Mouse (Mus musculus) hindbrain, embryonic 14.5 days (tissue): ENCODE measurements around the gene Fam189a1. TPM values are rescaled to one million over a fixed set of nuclear protein-coding genes. Genes with fewer than 3 reads are reported as not detected.
A peak's percentile ranks its signal among the peaks of the same experiment; 100 is the strongest.

Experiments used
- ATAC-seq: fragments of 200-750 bp; cut with Nextera tagmentation; 2 replicates; pipeline ENCODE4 v1.8.0; 2017; ENCODE audit warnings: moderate number of reproducible peaks, mild to moderate bottlenecking, moderate TSS enrichment, moderate library complexity; ENCODE audit not compliant: low FRiP score
- DNase-seq: peaks from one replicate; pipeline ENCODE4 v3.0.0-alpha.2; 2015; ENCODE audit warnings: low spot score
- H3K27ac ChIP-seq: fragments of 300-500 bp; sonication (generic); 2 replicates; pipeline ENCODE4 v1.5.1; 2014; ENCODE audit warnings: mild to moderate bottlenecking, moderate library complexity
- H3K27me3 ChIP-seq: fragments of 300-500 bp; sonication (generic); 2 replicates; pipeline ENCODE4 v1.6.1; 2014; ENCODE audit warnings: mild to moderate bottlenecking, low read length, mixed read lengths; ENCODE audit not compliant: control insufficient read depth, insufficient read depth
- H3K36me3 ChIP-seq: fragments of 300-500 bp; sonication (generic); replicated peaks from 2 replicates; pipeline ENCODE4 v1.6.1; 2014; ENCODE audit not compliant: control insufficient read depth, insufficient read depth
- H3K4me1 ChIP-seq: fragments of 300-500 bp; sonication (generic); replicated peaks from 2 replicates; pipeline ENCODE4 v1.6.1; 2014; ENCODE audit warnings: antibody characterized with exemption, low read length, mixed read lengths; ENCODE audit not compliant: control insufficient read depth, insufficient read depth
- H3K4me2 ChIP-seq: fragments of 300-500 bp; sonication (generic); replicated peaks from 2 replicates; pipeline ENCODE4 v1.6.1; 2014; ENCODE audit warnings: mild to moderate bottlenecking, moderate library complexity
- H3K4me3 ChIP-seq: fragments of 300-500 bp; sonication (generic); replicated peaks from 2 replicates; pipeline ENCODE4 v1.5.1; 2014; ENCODE audit warnings: mild to moderate bottlenecking, low read length
- H3K9ac ChIP-seq: fragments of 300-500 bp; sonication (generic); 2 replicates; pipeline ENCODE4 v1.6.1; 2014
- H3K9me3 ChIP-seq: fragments of 300-500 bp; sonication (generic); 2 replicates; pipeline ENCODE4 v1.6.1; 2016; ENCODE audit warnings: low read length; ENCODE audit not compliant: control insufficient read depth
- WGBS: fragments of 180-500 bp; shearing (Covaris S2); extraction: QIAGEN DNeasy Blood & Tissue Kit; methylation state at CpG from one replicate; pipeline ENCODE4 v1.1.7; 2014; 5-methylcytosine and 5-hydroxymethylcytosine counted together
- polyA plus RNA-seq: library from polyadenylated mRNA; unstranded; fragments of >200 nt; fragmentation: Nextera tagmentation; extraction: Ambion mirVana; gene quantifications from 2 replicates; pipeline ENCODE4 v1.2.1, GENCODE M21; 2014

Gene Fam189a1
- polyA plus RNA-seq = 15.8 and 16.1 TPM in 2 replicates

DNA sequence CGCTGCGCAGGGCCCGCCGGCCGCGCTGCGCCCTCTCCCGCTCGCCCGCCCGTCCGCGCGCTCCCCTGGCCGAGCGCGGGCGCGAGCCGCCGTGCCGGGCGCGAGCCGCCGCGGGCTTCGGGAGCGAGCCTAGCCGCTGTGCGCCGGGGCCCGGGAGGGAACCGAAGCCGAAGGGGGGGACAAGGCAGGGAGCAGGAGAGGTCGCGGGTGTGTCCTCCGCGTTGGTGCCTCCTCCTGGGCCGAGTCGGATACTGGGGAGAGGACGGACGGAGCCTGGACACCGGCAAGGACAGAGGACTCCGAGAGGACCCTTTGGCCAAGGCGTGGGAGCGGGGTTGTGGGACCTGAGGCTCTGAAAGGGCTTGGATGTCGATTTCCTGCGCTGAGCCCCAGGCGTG lies at the start of gene Fam189a1:
Gene Fam189a1, minus strand, starts transcription at position 57 of the 398 bp plus-strand sequence.
- H3K4me3 ChIP-seq = peak within 1 kb of the TSS; percentile 61
- H3K27ac ChIP-seq = peak within 1 kb of the TSS; percentile 87
- H3K27me3 ChIP-seq = peaks cover 4% of the 10 kb centered on the region; the same call in 1 of the 2 replicates
- peaks cover 24% of the 10 kb centered on the region for H3K4me1 ChIP-seq
- ATAC-seq (no peak; the same call in 1 of the 2 replicates), DNase-seq (peak; percentile 73)
- H3K36me3 ChIP-seq = no peaks in the 10 kb centered on the region
- peak within 1 kb of the TSS; percentile 77 for H3K9ac ChIP-seq
- peak within 1 kb of the TSS; percentile 95 for H3K4me2 ChIP-seq
- WGBS = under 1% methylated on average over 50 of the region's 50 CpGs
- no peaks in the 10 kb centered on the region for H3K9me3 ChIP-seq

DNA sequence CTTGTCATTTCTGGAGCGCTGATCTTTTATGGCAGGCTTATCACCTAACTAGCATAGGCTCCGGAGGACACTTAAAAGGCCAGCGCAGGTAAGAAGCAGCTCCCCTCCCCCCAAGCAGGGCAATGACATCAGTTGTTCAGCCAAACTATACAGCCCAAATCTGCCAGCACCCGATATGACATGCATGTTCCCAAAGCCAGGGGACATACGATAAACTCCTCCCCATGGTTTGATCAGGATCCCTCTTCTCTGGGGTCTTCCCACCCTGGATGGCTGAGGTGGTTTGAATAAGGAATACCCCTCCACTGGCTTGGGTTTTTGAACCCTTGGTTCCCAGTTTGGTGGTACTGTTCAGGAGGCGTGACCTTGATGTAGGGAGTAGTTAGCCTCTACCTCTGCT lies 49.7 kb upstream of the Fam189a1 start:
- no peaks in the 10 kb centered on the region for H3K36me3 ChIP-seq
- no peak for DNase-seq
- 92% methylated on average over 6 of the region's 6 CpGs for WGBS
- no peak overlapping the region for H3K4me3 ChIP-seq
- no peak for ATAC-seq
- H3K27me3 ChIP-seq = no peaks in the 10 kb centered on the region
- H3K27ac ChIP-seq = no peak overlapping the region
- H3K4me1 ChIP-seq = no peaks in the 10 kb centered on the region
- H3K9me3 ChIP-seq = peaks cover 3% of the 10 kb centered on the region; the same call in 1 of the 2 replicates
- H3K9ac ChIP-seq = no peak overlapping the region
- H3K4me2 ChIP-seq = no peak overlapping the region

DNA sequence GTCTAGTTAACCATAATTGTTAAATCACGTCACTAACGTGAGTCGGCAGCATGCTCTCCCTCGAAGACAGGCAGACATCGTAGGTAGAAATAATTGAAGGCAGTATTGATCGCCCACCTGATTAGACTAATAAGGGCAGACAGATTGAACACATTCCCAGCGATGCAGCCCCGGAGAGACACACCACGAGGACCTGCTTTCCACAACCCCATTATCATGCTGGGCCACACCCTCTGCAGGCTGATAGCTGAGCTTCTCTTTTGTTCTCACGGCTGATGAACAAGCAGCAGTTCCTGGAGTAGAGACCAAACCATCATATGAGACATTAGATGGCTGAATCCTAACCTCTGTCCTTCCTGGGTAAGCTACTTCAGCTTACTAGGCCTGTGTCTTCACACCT lies 46.3 kb upstream of the Fam189a1 start:
- no peaks in the 10 kb centered on the region for H3K27me3 ChIP-seq
- no peak for DNase-seq
- ATAC-seq = no peak
- no peak overlapping the region for H3K4me3 ChIP-seq
- peaks cover 15% of the 10 kb centered on the region; the same call in 1 of the 2 replicates for H3K9me3 ChIP-seq
- H3K4me2 ChIP-seq = no peak overlapping the region
- no peak overlapping the region for H3K27ac ChIP-seq
- WGBS = 53% methylated on average over 10 of the region's 10 CpGs
- H3K4me1 ChIP-seq = no peaks in the 10 kb centered on the region
- no peaks in the 10 kb centered on the region for H3K36me3 ChIP-seq
- no peak overlapping the region for H3K9ac ChIP-seq

DNA sequence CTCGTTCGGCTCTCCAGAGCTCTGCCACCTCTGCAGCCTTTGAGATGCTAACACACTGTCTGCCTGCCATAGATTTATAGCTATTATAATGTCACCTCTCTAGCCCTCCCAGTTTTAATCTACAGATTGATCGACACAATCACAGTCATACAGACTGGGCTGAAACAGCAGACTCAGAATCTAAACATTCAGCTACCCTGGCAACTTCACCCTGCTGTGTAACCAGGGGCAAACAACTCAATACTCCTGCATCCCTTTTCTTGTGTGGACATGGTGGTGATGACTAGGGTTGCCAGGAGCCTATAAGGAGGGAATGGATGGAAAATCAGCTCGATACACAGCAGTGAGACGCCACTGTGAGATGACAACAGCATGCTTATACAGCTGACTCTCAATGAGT lies 24.3 kb upstream of the Fam189a1 start:
- H3K27me3 ChIP-seq = no peaks in the 10 kb centered on the region
- H3K4me2 ChIP-seq = no peak overlapping the region
- H3K36me3 ChIP-seq = no peaks in the 10 kb centered on the region
- H3K27ac ChIP-seq = no peak overlapping the region
- no peak overlapping the region for H3K9ac ChIP-seq
- DNase-seq (peak; percentile 44), ATAC-seq (peak; percentile 43; the same call in 1 of the 2 replicates)
- H3K4me3 ChIP-seq = no peak overlapping the region
- whole genome bisulfite sequencing = 29% methylated on average over 5 of the region's 5 CpGs
- H3K9me3 ChIP-seq = no peaks in the 10 kb centered on the region
- H3K4me1 ChIP-seq = no peaks in the 10 kb centered on the region

DNA sequence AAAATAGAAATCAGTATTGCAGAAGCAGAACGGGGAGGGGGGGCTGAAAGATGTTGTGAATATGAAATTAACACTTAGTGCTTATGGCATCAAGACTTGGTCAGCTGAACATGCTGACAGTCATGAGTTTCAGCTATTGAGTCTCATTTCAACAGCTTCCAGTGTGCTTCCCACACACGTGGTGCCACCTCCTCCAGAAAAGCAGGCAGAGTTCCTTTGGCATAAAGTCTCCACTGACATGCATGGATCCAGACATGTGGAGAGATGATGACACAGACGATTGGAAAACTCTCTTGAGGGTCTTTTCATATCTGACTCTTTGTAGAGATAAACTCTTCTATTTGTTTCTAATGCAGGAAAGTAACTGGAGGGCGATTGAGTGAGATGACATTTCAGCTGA lies 14.4 kb upstream of the Fam189a1 start:
- Histone ChIP-seq H3K4me3 (no peak overlapping the region), H3K27me3 (no peaks in the 10 kb centered on the region), H3K27ac (no peak overlapping the region), H3K4me1 (no peaks in the 10 kb centered on the region), H3K9me3 (no peaks in the 10 kb centered on the region), H3K9ac (no peak overlapping the region), H3K36me3 (no peaks in the 10 kb centered on the region), H3K4me2 (no peak overlapping the region)
- ATAC-seq = no peak
- DNase-seq = no peak
- 86% methylated on average over 4 of the region's 4 CpGs for whole genome bisulfite sequencing

DNA sequence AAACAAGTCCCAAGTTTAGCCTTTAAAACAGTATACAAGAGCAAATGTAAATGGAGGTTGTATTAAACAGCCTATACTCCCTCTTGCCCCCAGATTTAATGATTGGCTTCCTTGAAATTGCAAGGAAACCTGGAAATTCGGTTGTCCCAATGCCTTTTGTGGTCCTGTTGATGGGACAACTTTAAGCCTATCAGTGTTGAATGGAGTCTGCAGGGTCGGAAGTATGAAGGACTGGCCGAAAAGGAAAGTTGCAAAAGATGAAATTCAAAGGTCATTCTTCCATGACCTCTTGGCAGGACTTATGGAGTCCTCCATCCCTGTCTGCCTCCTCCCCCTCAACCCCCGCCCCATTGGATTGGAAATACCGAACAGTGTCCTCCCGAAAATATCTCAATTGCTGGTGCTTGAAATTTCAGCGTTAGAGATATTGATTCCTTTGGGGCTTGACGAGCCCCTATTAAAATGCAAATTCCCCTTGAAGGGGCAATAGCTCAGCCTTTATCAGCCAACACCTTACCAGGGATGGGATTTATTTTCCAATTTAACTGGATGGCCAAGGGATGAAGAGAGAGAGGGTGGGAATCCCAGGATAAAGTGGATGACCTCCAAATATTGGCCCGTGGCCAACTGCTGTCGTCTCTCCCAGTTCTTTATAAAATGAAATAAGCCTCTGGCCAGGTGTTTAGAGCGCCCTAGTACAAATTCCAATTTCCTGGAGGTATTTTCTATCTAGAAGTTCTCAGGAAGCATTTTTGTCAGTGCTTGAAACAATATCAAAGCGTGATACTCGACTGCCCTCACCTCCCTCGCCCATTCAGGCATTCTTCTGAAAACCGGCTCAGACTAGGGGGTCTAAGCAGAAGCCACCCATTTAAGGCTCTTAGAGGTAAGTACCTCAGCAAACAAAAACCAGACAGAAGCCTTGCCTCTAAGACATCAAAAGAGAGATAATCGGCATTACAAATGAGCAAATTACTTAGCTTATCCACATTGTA lies 958 bp upstream of the Fam189a1 start:
- peaks cover 24% of the 10 kb centered on the region for H3K4me1 ChIP-seq
- no peak for DNase-seq
- H3K27me3 ChIP-seq = peaks cover 4% of the 10 kb centered on the region; the same call in 1 of the 2 replicates
- H3K9me3 ChIP-seq = no peaks in the 10 kb centered on the region
- H3K36me3 ChIP-seq = no peaks in the 10 kb centered on the region
- peak overlapping the region; percentile 87; the same call in 1 of the 2 replicates for H3K27ac ChIP-seq
- H3K4me3 ChIP-seq = peak overlapping the region; percentile 61
- 9% methylated on average over 16 of the region's 16 CpGs for whole genome bisulfite sequencing
- H3K9ac ChIP-seq = peak overlapping the region; percentile 77
- ATAC-seq = no peak
- peak overlapping the region; percentile 95 for H3K4me2 ChIP-seq

DNA sequence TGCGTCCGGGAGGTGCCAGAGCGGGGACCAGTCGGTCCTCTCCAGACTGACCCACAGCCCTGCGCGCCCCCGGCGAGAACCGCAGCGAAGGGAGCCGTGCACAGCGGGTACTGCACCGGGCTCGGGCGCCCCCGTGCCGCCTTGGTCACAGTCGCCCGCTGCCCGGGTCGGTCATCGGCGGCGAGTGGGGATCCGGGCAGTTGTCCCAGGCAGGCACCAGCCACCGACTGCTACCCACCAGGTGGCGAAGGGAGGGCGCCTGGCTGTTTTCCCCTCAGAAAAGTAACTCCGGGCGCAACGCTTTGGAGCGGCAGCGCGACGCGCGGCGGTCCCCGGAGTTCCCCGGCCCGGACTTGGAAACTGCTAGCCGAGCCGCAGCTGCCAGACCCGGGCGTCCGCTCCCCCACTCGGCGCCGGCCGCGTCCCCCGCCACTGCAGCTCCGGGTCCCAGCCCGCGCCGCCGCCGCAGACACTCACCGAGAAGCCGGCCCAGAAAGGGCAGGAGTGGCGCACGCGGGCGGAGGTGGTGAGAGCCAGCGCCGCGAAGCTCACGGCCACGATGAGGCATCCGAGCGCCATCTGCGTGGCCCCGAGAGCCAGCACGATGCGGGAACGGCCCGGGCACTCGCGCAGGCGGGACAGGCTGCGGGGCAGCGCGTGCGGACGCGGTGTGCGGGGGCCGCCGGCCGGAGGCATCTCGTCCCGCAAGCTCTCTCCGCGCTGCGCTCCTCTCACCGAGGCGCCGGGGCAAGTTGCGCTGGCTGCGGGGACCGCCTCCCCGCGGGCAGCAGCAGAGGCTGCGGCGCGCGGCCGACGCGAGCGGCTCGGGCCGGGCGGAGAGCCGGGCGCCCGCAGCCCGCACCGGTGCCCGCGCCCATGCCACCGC lies 499 bp downstream of the Fam189a1 start:
- under 1% methylated on average over 103 of the region's 122 CpGs for WGBS

DNA sequence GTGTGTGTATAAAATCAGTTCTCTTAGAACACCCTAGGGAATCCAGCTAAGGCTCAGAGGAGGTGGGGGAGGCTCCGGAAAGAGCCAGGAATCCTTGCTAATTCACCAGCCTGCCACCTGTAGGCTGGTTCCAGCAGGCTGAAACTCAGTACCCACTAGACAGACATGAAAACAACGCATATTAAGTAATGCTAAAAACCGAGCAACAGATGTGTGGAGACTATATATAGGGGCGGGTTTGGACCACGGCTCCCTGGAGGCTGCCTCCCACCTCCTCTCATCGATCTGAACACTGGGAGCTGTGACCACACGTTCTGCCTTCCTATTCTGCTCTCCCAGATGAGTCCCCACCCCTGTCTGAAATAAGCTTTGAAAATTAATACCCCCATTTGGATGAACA lies 1.8 kb downstream of the Fam189a1 start:
- peaks cover 4% of the 10 kb centered on the region; the same call in 1 of the 2 replicates for H3K27me3 ChIP-seq
- peak overlapping the region; percentile 95 for H3K4me2 ChIP-seq
- peaks cover 24% of the 10 kb centered on the region for H3K4me1 ChIP-seq
- no peak for ATAC-seq
- H3K27ac ChIP-seq = no peak overlapping the region
- no peak overlapping the region for H3K9ac ChIP-seq
- H3K4me3 ChIP-seq = peak overlapping the region; percentile 61
- 10% methylated on average over 7 of the region's 7 CpGs for WGBS
- no peaks in the 10 kb centered on the region for H3K36me3 ChIP-seq
- no peaks in the 10 kb centered on the region for H3K9me3 ChIP-seq
- no peak for DNase-seq

More for the DNA sequence above, 499 bp downstream of the Fam189a1 start:
- H3K9me3 ChIP-seq = no peaks in the 10 kb centered on the region
- peak overlapping the region; percentile 95 for H3K4me2 ChIP-seq
- peaks cover 24% of the 10 kb centered on the region for H3K4me1 ChIP-seq
- peaks cover 4% of the 10 kb centered on the region; the same call in 1 of the 2 replicates for H3K27me3 ChIP-seq
- peak overlapping the region; percentile 87 for H3K27ac ChIP-seq
- peak overlapping the region; percentile 77 for H3K9ac ChIP-seq
- H3K36me3 ChIP-seq = no peaks in the 10 kb centered on the region
- DNase-seq (peak; percentile 62), ATAC-seq (peak; percentile 90)
- peak overlapping the region; percentile 61 for H3K4me3 ChIP-seq
